13 mouse cellular contexts compared by ENCODE assay signal in the genomic region with DNA sequence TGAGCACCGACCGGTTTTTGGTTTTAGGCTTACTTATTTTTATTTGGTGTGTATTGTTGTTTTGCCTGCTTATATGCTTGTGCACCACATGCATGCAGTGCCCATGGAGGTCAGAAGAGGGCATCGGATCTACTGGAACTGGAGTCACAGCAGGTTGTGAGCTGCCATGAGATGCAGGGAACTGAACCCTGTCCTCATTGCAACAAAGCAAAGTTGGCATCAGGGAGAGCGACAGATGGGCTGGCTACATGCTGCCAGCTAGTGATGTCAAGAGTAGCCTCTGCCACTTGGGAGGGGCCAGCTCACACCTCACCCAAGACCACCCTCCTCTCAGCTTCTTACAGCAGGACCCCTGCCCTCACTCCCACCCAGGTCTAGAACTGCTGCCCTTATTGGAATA. TPM values are rescaled to one million over a fixed set of nuclear protein-coding genes. Genes with fewer than 3 reads are reported as not detected.
DNase-seq lines count a peak whose midpoint lies in the region; ATAC-seq lines count a peak whose summit lies in the region.
"Had no signal": no experiment of that assay in that cellular context is flagged by ENCODE, and none has a peak within 500 bp of the region (broad histone marks: within the 10 kb centered on the region; RNA-seq: fewer than 3 reads in every experiment).

No protein-coding gene starts in this region.

- WGBS in kidney, embryonic 15.5 days: 64% methylated on average over 4 of the region's 4 CpGs
- 90% methylated on average over 4 of the region's 4 CpGs for WGBS in midbrain, embryonic 10.5 days

- H3K4me2 ChIP-seq in kidney, embryonic 15.5 days: no peak overlapping the region

- no peaks in the 10 kb centered on the region for H3K9me3 ChIP-seq in kidney, embryonic 15.5 days (replicated peaks)
- no peaks in the 10 kb centered on the region for H3K9me3 ChIP-seq in midbrain, embryonic 10.5 days (replicated peaks)
- H3K9me3 ChIP-seq: limb, embryonic 10.5 days had no signal

- peaks cover 59% of the 10 kb centered on the region for H3K36me3 ChIP-seq in kidney, embryonic 15.5 days
- peaks cover 66% of the 10 kb centered on the region for H3K36me3 ChIP-seq in midbrain, embryonic 10.5 days

- H3K4me1 ChIP-seq in kidney, embryonic 15.5 days: peaks cover 43% of the 10 kb centered on the region
- peaks cover 6% of the 10 kb centered on the region for H3K4me1 ChIP-seq in midbrain, embryonic 10.5 days

- no peaks in the 10 kb centered on the region for H3K27me3 ChIP-seq in kidney, embryonic 15.5 days
- no peaks in the 10 kb centered on the region for H3K27me3 ChIP-seq in midbrain, embryonic 10.5 days (ENCODE audit: low read depth, poor library complexity, severe bottlenecking)

- no peak overlapping the region for H3K4me3 ChIP-seq in kidney, embryonic 15.5 days (replicated peaks)
- no peak overlapping the region for H3K4me3 ChIP-seq in midbrain, embryonic 10.5 days
- H3K4me3 ChIP-seq: erythroblast, embryonic 14.5 days; limb, embryonic 10.5 days had no signal

- H3K9ac ChIP-seq in kidney, embryonic 15.5 days: no peak overlapping the region

- 0 out of 2 replicates have a peak, but pooled peaks have one; percentile 7 for ATAC-seq in kidney, embryonic 15.5 days (replicated peaks; ENCODE audit: low FRiP score)
- ATAC-seq: activated CD4-positive, CD25-positive, alpha-beta regulatory T cell, adult 4 months had no signal

- DNase-seq in cerebellum, postnatal 25 days: peak; percentile 42 to 48
- no peak for DNase-seq in cerebellum, adult 11-12 months
- DNase-seq in kidney, adult 8-10 months: no peak
- DNase-seq in thymus, postnatal 14 days: peak; percentile 18
- DNase-seq in thymus, postnatal 36 days: no peak
- DNase-seq in yolk sac, embryonic 10.5 days (ENCODE audit: low spot score): no peak
- DNase-seq in midbrain, embryonic 10.5 days (ENCODE audit: low spot score): no peak
- DNase-seq: cerebellum, adult 8-10 months; midbrain, embryonic 14.5 days had no signal

- peak overlapping the region; percentile 87 for H3K27ac ChIP-seq in kidney, embryonic 15.5 days
- no peak overlapping the region for H3K27ac ChIP-seq in midbrain, embryonic 10.5 days (replicated peaks)
- H3K27ac ChIP-seq: limb, embryonic 10.5 days had no signal

RNA-seq across cellular contexts. Expression of gene Capn2, which starts 51.4 kb away (rescaled TPM):
- polyA plus RNA-seq in kidney, embryonic 15.5 days (2015; fragmentation: Nextera tagmentation; extraction: Ambion mirVana): 119 and 126 TPM in 2 replicates
- 83.2 and 93.6 TPM in 2 replicates for polyA plus RNA-seq in midbrain, embryonic 10.5 days (2016; fragmentation: Nextera tagmentation; extraction: Ambion mirVana)

RNA-seq across cellular contexts. Expression of gene Trp53bp2, which starts 57.0 kb away (rescaled TPM):
- 27.2 and 27.8 TPM in 2 replicates for polyA plus RNA-seq in kidney, embryonic 15.5 days (2015; fragmentation: Nextera tagmentation; extraction: Ambion mirVana)
- 24.7 and 28.9 TPM in 2 replicates for polyA plus RNA-seq in midbrain, embryonic 10.5 days (2016; fragmentation: Nextera tagmentation; extraction: Ambion mirVana)

Comparison
In these comparisons a context has a peak if more than half of its experiments do, and no peak if none do; other contexts are left out.
1. DNase-seq: peak in cerebellum, postnatal 25 days (2 of 2) and thymus, postnatal 14 days (single experiment); none in cerebellum, adult 11-12 months (single experiment), kidney, adult 8-10 months (0 of 2), thymus, postnatal 36 days (0 of 2), yolk sac, embryonic 10.5 days (single experiment) and midbrain, embryonic 10.5 days (single experiment).